Mouse (Mus musculus) splenic B cell, adult 2 months (primary cell): ENCODE results near the gene Gm11077.

ENCODE experiments used
- DNase-seq: peaks from one replicate; pipeline ENCODE4 v3.0.0-alpha.2; 2011; ENCODE audit warnings: low read depth, low spot score
- H3K27me3 ChIP-seq: 2 replicates; pipeline ENCODE4 v1.6.1; 2012; ENCODE audit warnings: mild to moderate bottlenecking, low read length, moderate library complexity, mixed read lengths; ENCODE audit not compliant: control insufficient read depth, poor library complexity, insufficient read depth, severe bottlenecking
- H3K36me3 ChIP-seq: 2 replicates; pipeline ENCODE4 v1.6.1; 2012; ENCODE audit warnings: mild to moderate bottlenecking, low read length, moderate library complexity, mixed read lengths; ENCODE audit not compliant: control insufficient read depth, poor library complexity, insufficient read depth, severe bottlenecking

Gene Gm11077

GRCm38 (mm10) chr6:140786058-140786457 is 57.0 kb downstream of the Gm11077 start:
- H3K27me3 ChIP-seq, result no peaks in the 10 kb centered on the region

GRCm38 (mm10) chr6:140789850-140790249 is 60.8 kb downstream of the Gm11077 start:
- DNase-seq, result peak; percentile 55
- no peaks in the 10 kb centered on the region for H3K36me3 ChIP-seq
- H3K27me3 ChIP-seq, result no peaks in the 10 kb centered on the region

More at GRCm38 (mm10) chr6:140786058-140786457, 57.0 kb downstream of the Gm11077 start:
- H3K36me3 ChIP-seq, result no peaks in the 10 kb centered on the region
- DNase-seq, result no peak

- Histone ChIP-seq H3K27me3 (no peaks in the 10 kb centered on the region), H3K36me3 (no peaks in the 10 kb centered on the region)
- no peak for DNase-seq
Measured at GRCm38 (mm10) chr6:140793676-140794262, 64.7 kb downstream of the Gm11077 start.

- DNase-seq, result no peak
- Histone ChIP-seq H3K36me3 (no peaks in the 10 kb centered on the region), H3K27me3 (no peaks in the 10 kb centered on the region)
Measured at GRCm38 (mm10) chr6:140798841-140799240, 69.8 kb downstream of the Gm11077 start.

GRCm38 (mm10) chr6:140799435-140800040 is 70.5 kb downstream of the Gm11077 start:
- Histone ChIP-seq H3K36me3 (no peaks in the 10 kb centered on the region), H3K27me3 (no peaks in the 10 kb centered on the region)
- DNase-seq, result no peak

- Histone ChIP-seq H3K27me3 (no peaks in the 10 kb centered on the region), H3K36me3 (no peaks in the 10 kb centered on the region)
- no peak for DNase-seq
Measured at GRCm38 (mm10) chr6:140800587-140800986, 71.5 kb downstream of the Gm11077 start.
